Mouse (Mus musculus) embryonic facial prominence, embryonic 12.5 days (tissue): ENCODE measurements around the gene Focad. TPM values are rescaled to one million over a fixed set of nuclear protein-coding genes. Genes with fewer than 3 reads are reported as not detected.

ENCODE experiments used
- ATAC-seq: fragments of 200-750 bp; cut with Nextera tagmentation; 2 replicates; pipeline ENCODE4 v1.8.0; 2017; ENCODE audit not compliant: insufficient number of reproducible peaks, insufficient read depth, low FRiP score, low TSS enrichment
- H3K27ac ChIP-seq: fragments of 300-500 bp; sonication (generic); 2 replicates; pipeline ENCODE4 v1.5.1; 2016; ENCODE audit warnings: mild to moderate bottlenecking
- H3K27me3 ChIP-seq: fragments of 300-500 bp; sonication (generic); 2 replicates; pipeline ENCODE4 v1.6.1; 2016; ENCODE audit warnings: mild to moderate bottlenecking, moderate library complexity
- H3K36me3 ChIP-seq: fragments of 300-500 bp; sonication (generic); 2 replicates; pipeline ENCODE4 v1.6.1; 2016; ENCODE audit warnings: mild to moderate bottlenecking
- H3K4me1 ChIP-seq: fragments of 300-500 bp; sonication (generic); 2 replicates; pipeline ENCODE4 v1.6.1; 2016
- H3K4me2 ChIP-seq: fragments of 300-500 bp; sonication (generic); replicated peaks from 2 replicates; pipeline ENCODE4 v1.6.1; 2016; ENCODE audit warnings: mild to moderate bottlenecking, moderate library complexity
- H3K4me3 ChIP-seq: fragments of 300-500 bp; sonication (generic); 2 replicates; pipeline ENCODE4 v1.5.1; 2016; ENCODE audit warnings: mild to moderate bottlenecking
- H3K9ac ChIP-seq: fragments of 300-500 bp; sonication (generic); 2 replicates; pipeline ENCODE4 v1.6.1; 2016; ENCODE audit warnings: mild to moderate bottlenecking, moderate library complexity
- H3K9me3 ChIP-seq: fragments of 300-500 bp; sonication (generic); 2 replicates; pipeline ENCODE4 v1.6.1; 2016; ENCODE audit warnings: mild to moderate bottlenecking, moderate library complexity
- WGBS: fragments of 180-500 bp; shearing (Covaris S2); methylation state at CpG from one replicate; pipeline ENCODE4 v1.1.7; 2016; 5-methylcytosine and 5-hydroxymethylcytosine counted together
- polyA plus RNA-seq: library from polyadenylated mRNA; unstranded; fragments of >200 nt; fragmentation: Nextera tagmentation; extraction: Ambion mirVana; gene quantifications from 2 replicates; pipeline ENCODE4 v1.2.1, GENCODE M21; 2016

The Focad gene
- polyA plus RNA-seq, 1 experiment from 2014 or later: 15.4 TPM

DNA sequence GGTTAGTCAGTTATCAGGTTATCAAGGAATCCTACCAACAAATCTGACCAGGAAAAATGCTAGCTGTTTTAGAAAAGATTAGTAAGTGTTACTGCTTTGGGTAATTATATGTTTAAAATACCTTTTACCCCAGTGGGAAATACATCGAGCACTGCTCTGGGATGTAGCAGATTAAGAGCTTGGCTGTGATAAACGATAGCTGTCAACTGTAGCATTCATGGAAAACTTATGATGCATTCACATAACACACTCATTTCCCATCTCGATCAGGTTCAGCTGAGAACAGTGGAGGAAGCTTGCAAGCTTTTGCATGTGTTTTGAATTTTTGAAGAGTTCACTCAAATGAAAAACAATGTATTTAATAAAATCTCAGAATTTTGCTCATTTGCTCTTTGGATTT lies 14.2 kb downstream of the Focad start:
- WGBS: 58% methylated on average over 3 of the region's 3 CpGs
- no peaks in the 10 kb centered on the region for H3K36me3 ChIP-seq
- H3K4me3 ChIP-seq: no peak overlapping the region
- H3K27me3 ChIP-seq: no peaks in the 10 kb centered on the region
- H3K27ac ChIP-seq: no peak overlapping the region
- no peak overlapping the region for H3K9ac ChIP-seq
- no peaks in the 10 kb centered on the region for H3K4me1 ChIP-seq
- no peak for ATAC-seq
- no peaks in the 10 kb centered on the region for H3K9me3 ChIP-seq
- H3K4me2 ChIP-seq: no peak overlapping the region

DNA sequence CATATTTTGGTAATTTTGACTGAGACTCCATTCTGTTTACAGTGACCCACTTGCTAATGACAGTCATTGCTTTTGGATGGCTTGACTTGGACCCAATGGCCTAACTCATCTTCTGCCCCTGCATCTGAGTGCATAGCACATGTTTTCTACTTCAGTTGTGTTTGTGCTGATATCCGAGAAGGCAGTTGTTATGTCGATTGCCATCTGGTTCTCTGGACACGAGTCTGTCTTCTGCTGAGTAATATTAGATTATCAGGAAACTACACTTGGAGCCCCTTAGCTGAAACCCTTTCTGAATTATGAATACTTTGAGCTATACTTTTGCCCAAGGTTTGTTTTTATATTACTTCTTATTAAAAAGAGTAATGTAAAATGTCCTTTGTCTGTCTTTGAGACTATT lies 22.9 kb downstream of the Focad start:
- Histone ChIP-seq H3K27me3 (no peaks in the 10 kb centered on the region), H3K4me1 (0 out of 2 replicates have a peak, but pooled peaks cover 5% of the 10 kb centered on the region), H3K4me3 (no peak overlapping the region), H3K27ac (no peak overlapping the region), H3K4me2 (no peak overlapping the region), H3K9me3 (no peaks in the 10 kb centered on the region), H3K36me3 (no peaks in the 10 kb centered on the region), H3K9ac (no peak overlapping the region)
- ATAC-seq: no peak
- WGBS: 30% methylated on average over 3 of the region's 3 CpGs

DNA sequence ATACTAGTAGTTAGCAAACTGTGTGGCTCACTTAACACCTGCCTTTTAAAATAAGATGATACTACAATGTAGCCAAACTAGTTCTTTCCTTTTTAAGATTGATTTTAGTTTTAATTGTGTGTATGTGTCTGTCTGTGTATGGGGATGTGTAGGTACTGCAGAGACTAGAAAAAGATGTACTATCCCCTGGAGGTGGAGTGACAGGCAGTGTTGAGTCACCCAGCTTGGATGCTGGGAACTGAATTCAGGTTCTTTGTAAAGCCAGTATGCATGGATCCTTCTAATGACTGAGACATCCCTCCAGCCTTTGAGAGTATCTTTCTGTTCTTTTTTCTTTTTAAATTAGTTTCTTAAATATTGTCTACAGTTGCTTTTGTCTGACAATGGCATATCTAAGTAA lies 23.5 kb downstream of the Focad start:
- Histone ChIP-seq H3K27me3 (no peaks in the 10 kb centered on the region), H3K36me3 (no peaks in the 10 kb centered on the region), H3K4me2 (no peak overlapping the region), H3K4me1 (0 out of 2 replicates have a peak, but pooled peaks cover 5% of the 10 kb centered on the region), H3K9ac (no peak overlapping the region), H3K27ac (no peak overlapping the region), H3K9me3 (no peaks in the 10 kb centered on the region), H3K4me3 (no peak overlapping the region)
- ATAC-seq: no peak

DNA sequence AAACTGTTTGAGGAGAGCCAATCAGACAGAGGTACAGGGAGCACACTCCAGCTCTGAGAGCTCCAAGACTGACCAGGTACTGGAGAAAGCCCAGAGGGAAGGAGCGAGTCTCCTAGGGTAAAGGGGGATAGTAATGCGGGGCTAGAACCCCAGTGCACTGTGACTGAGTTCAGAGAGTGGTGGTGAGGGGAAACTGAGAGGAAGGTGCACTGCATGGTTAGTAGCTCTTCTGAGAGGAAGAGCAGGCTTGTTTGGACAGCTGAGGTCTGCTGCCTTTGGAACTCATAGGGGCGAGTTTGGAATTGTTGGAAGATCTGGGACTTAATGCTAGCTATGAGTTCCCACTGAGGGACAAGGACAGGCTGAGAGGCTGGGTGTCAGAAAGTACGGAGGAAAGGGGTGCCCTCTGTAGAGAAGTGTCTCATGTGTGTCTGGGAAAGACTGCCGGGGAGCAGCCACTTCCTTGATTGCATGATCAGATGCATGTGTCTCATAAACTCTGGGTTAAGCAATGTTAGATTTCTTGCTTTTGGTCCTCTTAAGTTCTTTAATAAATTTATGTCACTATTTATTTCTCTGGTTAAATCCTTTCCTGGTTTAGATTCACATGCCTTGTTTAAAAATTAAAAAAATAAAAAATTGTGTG lies 24.4 kb downstream of the Focad start:
- WGBS: 70% methylated on average over 5 of the region's 5 CpGs
- no peak for ATAC-seq
- H3K9me3 ChIP-seq: no peaks in the 10 kb centered on the region
- no peak overlapping the region for H3K4me3 ChIP-seq
- 0 out of 2 replicates have a peak, but pooled peaks cover 5% of the 10 kb centered on the region for H3K4me1 ChIP-seq
- no peaks in the 10 kb centered on the region for H3K27me3 ChIP-seq
- H3K4me2 ChIP-seq: no peak overlapping the region
- H3K27ac ChIP-seq: no peak overlapping the region
- no peak overlapping the region for H3K9ac ChIP-seq
- H3K36me3 ChIP-seq: no peaks in the 10 kb centered on the region

DNA sequence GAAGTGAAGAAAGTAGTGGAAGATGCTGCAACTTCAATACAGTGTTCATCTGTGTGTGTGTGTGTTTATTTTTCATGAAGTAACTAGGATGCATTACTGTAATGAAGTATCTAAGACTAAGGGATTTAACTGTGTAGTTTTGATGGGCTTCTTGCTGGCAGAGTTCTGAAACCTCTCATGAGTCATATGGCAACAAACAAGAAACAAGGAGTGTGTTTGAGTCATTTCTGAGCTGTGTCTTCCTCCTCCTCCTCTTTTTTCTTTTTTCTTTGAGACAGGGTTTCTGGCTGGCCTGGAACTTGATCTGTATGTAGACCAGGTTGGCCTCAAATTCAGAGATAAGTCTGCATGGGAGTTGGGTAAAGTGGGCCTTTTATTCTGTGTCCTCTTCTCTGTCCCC lies 25.7 kb downstream of the Focad start:
- no peak overlapping the region for H3K4me2 ChIP-seq
- H3K4me3 ChIP-seq: no peak overlapping the region
- H3K27me3 ChIP-seq: no peaks in the 10 kb centered on the region
- no peak overlapping the region for H3K27ac ChIP-seq
- H3K9ac ChIP-seq: no peak overlapping the region
- no peaks in the 10 kb centered on the region for H3K9me3 ChIP-seq
- ATAC-seq: no peak
- H3K36me3 ChIP-seq: no peaks in the 10 kb centered on the region
- 0 out of 2 replicates have a peak, but pooled peaks cover 5% of the 10 kb centered on the region for H3K4me1 ChIP-seq

DNA sequence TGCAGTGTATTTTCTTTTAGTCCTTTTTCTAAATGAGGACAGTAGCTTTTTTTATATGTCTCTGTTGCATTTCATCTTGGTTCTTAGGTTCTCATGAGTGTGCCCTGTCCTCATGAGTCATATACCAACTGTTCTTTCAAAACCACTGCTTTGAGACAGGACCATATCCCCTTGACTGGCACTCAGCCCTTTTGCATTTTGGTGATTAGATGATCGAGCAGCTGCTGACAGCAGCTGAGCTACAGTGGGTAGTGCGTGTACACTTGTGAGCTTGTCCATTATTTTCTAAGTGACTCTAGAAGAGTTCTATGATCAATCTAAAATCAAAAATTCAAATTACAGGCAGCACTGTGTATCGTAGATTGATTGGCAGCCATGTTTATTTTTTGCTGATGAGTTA lies 28.0 kb downstream of the Focad start:
- ATAC-seq: no peak
- 0 out of 2 replicates have a peak, but pooled peaks cover 5% of the 10 kb centered on the region for H3K4me1 ChIP-seq
- H3K36me3 ChIP-seq: no peaks in the 10 kb centered on the region
- H3K4me2 ChIP-seq: no peak overlapping the region
- no peak overlapping the region for H3K9ac ChIP-seq
- H3K9me3 ChIP-seq: no peaks in the 10 kb centered on the region
- no peak overlapping the region for H3K27ac ChIP-seq
- WGBS: 96% methylated on average over 3 of the region's 3 CpGs
- no peak overlapping the region for H3K4me3 ChIP-seq
- H3K27me3 ChIP-seq: no peaks in the 10 kb centered on the region

DNA sequence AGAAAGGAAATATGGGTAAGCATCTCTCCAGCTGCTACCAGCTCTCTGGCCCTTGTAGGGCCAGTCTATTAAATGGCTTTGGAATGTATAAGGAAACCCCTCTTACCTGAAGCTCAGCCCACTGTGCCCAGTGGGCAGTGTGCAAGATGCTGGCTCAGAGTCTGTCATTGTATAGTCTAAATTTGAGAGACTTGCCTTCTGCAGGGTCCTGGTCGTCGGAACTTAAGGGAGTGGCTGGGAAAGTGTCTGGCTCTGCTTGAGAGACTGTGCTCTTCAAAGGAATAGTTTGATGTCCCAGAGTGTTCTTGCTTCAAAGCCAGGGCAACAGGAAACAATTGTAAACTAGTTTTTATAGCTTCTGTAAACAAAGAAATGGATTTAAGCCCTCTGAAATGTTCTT lies 41.5 kb downstream of the Focad start:
- ATAC-seq: no peak

DNA sequence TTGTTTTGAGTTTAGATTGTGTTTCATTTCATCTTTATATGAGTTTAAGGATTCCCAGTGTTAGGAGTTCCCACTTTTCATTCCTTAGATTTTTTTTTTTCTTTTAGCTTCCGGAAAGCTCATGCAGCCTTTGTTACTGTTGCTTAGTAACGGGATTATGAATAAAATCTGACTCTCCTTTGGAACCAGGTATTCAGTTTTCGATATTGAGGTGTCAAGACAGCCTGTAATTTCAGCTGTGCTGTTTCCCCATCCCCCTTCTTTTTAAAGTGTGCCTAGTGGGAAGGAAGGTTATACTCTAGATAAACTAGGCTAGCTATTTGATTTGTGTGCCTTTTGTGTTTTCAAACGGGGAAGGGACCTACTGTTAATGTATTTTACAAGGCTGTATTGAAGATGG lies 42.1 kb downstream of the Focad start:
- no peaks in the 10 kb centered on the region for H3K36me3 ChIP-seq
- H3K9ac ChIP-seq: no peak overlapping the region
- H3K4me2 ChIP-seq: no peak overlapping the region
- no peak overlapping the region for H3K27ac ChIP-seq
- H3K4me3 ChIP-seq: no peak overlapping the region
- peaks cover 22% of the 10 kb centered on the region for H3K4me1 ChIP-seq
- 44% methylated on average over 4 of the region's 4 CpGs for WGBS
- no peaks in the 10 kb centered on the region for H3K27me3 ChIP-seq
- no peak for ATAC-seq
- H3K9me3 ChIP-seq: no peaks in the 10 kb centered on the region

More for the DNA sequence above, 41.5 kb downstream of the Focad start:
- no peaks in the 10 kb centered on the region for H3K36me3 ChIP-seq
- H3K4me2 ChIP-seq: peak overlapping the region; percentile 14; the same call in 1 of the 2 replicates
- peak overlapping the region; percentile 41 for H3K27ac ChIP-seq
- H3K4me3 ChIP-seq: no peak overlapping the region
- H3K9ac ChIP-seq: no peak overlapping the region
- WGBS: 15% methylated on average over 2 of the region's 2 CpGs
- H3K9me3 ChIP-seq: no peaks in the 10 kb centered on the region
- H3K27me3 ChIP-seq: no peaks in the 10 kb centered on the region
- peaks cover 22% of the 10 kb centered on the region for H3K4me1 ChIP-seq

DNA sequence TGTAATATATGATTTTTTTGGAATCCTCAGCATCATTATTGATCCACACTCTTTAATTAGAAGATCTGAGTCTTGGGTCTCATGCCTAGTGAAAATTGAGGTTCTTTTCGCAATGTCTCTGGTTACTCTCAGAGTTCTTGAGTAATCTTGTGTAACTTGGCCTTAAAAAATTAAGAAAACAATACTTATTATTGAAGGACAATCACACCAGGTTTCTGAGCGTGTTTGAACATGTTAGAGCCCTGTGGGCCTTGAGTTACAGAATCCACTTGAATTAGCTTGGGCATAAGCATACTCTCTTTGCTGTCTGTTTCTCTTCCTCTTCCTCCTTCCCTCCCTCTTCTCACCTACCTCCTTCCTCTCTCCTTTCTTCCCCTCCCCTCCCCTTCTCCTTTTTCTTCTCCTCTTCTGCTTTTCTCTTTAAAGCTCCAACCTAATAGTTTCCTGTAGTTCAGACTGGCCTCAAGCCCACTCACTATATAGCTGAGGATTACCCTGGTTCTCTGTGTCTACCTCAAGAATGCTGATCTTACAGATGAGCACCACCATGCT lies 44.0 kb downstream of the Focad start:
- ATAC-seq: no peak
- H3K4me2 ChIP-seq: no peak overlapping the region
- no peaks in the 10 kb centered on the region for H3K9me3 ChIP-seq
- H3K27ac ChIP-seq: no peak overlapping the region
- no peak overlapping the region for H3K4me3 ChIP-seq
- H3K4me1 ChIP-seq: peaks cover 22% of the 10 kb centered on the region
- H3K36me3 ChIP-seq: no peaks in the 10 kb centered on the region
- 88% methylated on average over 2 of the region's 2 CpGs for WGBS
- H3K27me3 ChIP-seq: no peaks in the 10 kb centered on the region
- H3K9ac ChIP-seq: no peak overlapping the region

DNA sequence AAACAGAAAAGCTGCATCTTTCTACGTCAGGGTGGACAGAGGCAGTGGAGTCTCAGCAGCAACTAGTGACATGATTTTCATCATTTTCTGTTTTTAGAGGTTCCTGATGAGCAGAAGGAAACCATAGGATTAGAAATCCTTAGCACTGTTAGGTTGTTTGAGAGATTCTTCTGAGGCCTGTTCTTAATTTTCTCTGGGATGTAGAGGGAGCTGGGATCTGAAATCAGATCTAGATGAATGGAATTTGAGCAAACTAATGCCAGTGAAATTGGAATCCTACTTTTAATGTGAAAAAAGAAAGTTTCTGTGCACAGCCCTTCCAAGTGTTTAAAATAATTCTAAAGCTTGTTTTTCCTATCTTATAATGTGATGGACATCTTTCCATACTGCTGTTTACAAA lies 55.0 kb downstream of the Focad start:
- no peaks in the 10 kb centered on the region for H3K36me3 ChIP-seq
- no peak overlapping the region for H3K9ac ChIP-seq
- no peaks in the 10 kb centered on the region for H3K9me3 ChIP-seq
- H3K4me2 ChIP-seq: no peak overlapping the region
- WGBS: 29% methylated on average over 1 of the region's 1 CpGs
- peak overlapping the region; percentile 82 for H3K27ac ChIP-seq
- H3K27me3 ChIP-seq: no peaks in the 10 kb centered on the region
- H3K4me3 ChIP-seq: no peak overlapping the region
- no peak for ATAC-seq
- H3K4me1 ChIP-seq: peaks cover 4% of the 10 kb centered on the region; the same call in 1 of the 2 replicates

DNA sequence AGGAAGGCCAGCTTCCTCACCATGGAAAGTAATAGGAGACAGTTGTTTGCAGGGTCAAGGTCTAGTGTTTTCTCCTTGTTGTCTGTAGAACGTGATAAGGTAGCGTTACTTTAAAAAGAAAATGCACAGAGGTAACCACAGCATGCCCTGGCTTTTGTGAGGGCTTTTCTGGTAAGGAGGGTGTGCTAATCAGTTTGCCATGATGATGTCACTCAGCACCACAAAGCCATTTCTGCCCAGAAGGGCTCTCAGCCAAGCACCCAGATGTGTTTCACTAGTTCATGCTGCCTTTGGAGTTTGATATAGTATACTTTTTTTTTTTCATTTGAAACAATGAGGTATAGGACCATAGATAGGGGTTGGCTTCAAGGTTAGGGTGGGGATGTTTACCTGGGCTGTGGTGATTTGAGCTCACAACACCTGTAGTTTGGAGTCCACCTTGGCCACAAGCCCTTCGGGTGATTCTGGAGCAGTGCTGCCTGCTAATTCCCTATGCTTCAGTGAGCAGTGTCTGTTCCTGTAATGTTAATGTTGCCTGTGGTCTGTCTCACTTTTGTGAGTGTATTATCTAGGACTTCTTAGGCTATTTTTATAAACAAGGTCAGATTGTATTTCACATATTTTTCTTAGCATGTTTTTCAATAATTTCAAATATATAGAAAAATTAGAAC lies 61.2 kb downstream of the Focad start:
- 0 out of 2 replicates have a peak, but pooled peaks cover 6% of the 10 kb centered on the region for H3K4me1 ChIP-seq
- H3K36me3 ChIP-seq: no peaks in the 10 kb centered on the region
- H3K9ac ChIP-seq: no peak overlapping the region
- no peaks in the 10 kb centered on the region for H3K9me3 ChIP-seq
- 71% methylated on average over 3 of the region's 3 CpGs for WGBS
- H3K27ac ChIP-seq: no peak overlapping the region
- no peak for ATAC-seq
- H3K27me3 ChIP-seq: no peaks in the 10 kb centered on the region
- H3K4me2 ChIP-seq: no peak overlapping the region
- no peak overlapping the region for H3K4me3 ChIP-seq

DNA sequence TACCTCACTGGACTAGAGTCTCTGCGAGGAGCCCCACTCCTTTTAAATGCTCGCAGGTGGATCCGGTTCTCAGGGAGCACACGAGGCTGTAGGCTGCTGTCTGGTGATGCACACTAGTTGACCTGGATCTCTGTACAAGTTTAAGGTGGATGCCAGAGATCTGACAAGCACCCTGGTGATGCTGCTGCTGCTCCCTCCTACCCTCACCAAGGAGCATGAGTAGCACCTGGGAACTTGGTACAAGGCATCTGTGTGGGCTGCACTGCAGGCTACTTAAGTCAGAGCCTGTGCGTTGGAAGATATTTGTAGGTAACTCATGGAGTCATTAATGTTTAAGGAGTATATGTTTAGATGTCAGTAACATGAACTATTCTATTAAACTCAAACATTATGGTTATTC lies 62.5 kb downstream of the Focad start:
- no peak overlapping the region for H3K9ac ChIP-seq
- H3K4me2 ChIP-seq: no peak overlapping the region
- H3K27ac ChIP-seq: no peak overlapping the region
- H3K36me3 ChIP-seq: no peaks in the 10 kb centered on the region
- no peaks in the 10 kb centered on the region for H3K9me3 ChIP-seq
- no peaks in the 10 kb centered on the region for H3K27me3 ChIP-seq
- WGBS: 58% methylated on average over 5 of the region's 5 CpGs
- H3K4me3 ChIP-seq: no peak overlapping the region
- no peak for ATAC-seq
- 0 out of 2 replicates have a peak, but pooled peaks cover 6% of the 10 kb centered on the region for H3K4me1 ChIP-seq
